Mouse (Mus musculus): ENCODE results near the gene Olfr56. TPM values are rescaled to one million over a fixed set of nuclear protein-coding genes. Genes with fewer than 3 reads are reported as not detected.

Olfr56 gene
- polyA plus RNA-seq, 1 experiment from 2014 or later, result not detected

DNA sequence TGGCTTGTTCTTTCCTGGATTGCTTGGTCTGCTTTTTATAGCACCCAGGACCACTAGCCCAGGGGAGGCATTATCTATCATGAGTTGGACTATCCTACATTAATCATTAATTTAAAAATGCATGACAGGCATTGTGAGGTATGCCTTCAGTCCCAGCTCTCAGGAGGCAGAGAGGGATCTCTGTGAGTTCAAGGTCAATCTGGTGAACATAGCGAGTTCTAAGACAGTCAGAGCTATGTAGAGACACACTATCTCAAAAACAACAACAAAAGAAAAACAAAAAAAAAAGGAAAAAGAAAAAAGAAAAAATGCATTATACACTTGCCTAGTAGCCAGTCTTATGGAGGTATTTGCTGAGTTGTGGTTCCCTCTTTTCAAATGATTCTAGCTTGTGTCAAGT is 105.7 kb downstream of the Olfr56 start:
- Histone ChIP-seq H3K9ac (no peak overlapping the region), H3K27me3 (no peaks in the 10 kb centered on the region), H3K4me1 (peaks cover 8% of the 10 kb centered on the region; the same call in 1 of the 2 replicates), H3K36me3 (no peaks in the 10 kb centered on the region), H3K27ac (replicated peaks) (no peak overlapping the region), H3K4me2 (replicated peaks) (no peak overlapping the region), H3K4me3 (replicated peaks) (no peak overlapping the region), H3K9me3 (replicated peaks) (no peaks in the 10 kb centered on the region)
- 70% methylated on average over 1 of the region's 1 CpGs for WGBS
- ATAC-seq (ENCODE audit: insufficient number of reproducible peaks, low FRiP score, low TSS enrichment, low read depth), result no peak

DNA sequence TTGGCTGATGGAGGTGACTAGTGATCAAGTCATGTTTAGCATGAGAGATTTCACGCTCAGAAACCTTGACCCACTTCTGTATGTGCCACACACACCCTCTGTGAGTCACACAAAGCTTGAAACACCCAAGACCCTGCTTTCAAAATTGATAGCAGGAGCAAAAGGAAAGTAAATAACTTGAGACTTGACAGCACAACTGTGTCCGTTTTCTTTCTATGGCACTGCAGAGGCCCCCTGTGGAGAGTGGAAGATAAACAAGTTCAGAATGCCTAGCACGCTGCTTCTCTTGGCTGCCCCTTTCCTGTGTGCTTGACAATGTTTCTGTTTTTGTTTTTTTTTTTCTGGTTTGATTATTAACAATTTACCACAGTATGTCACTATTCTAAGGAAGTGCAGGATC is 106.2 kb downstream of the Olfr56 start:
- 42% methylated on average over 3 of the region's 3 CpGs for WGBS
- H3K4me1 ChIP-seq, result peaks cover 8% of the 10 kb centered on the region; the same call in 1 of the 2 replicates
- H3K9ac ChIP-seq, result no peak overlapping the region
- ATAC-seq (ENCODE audit: insufficient number of reproducible peaks, low FRiP score, low TSS enrichment, low read depth), result no peak
- no peak overlapping the region for H3K4me3 ChIP-seq (replicated peaks)
- H3K27me3 ChIP-seq, result no peaks in the 10 kb centered on the region
- no peaks in the 10 kb centered on the region for H3K36me3 ChIP-seq
- no peaks in the 10 kb centered on the region for H3K9me3 ChIP-seq (replicated peaks)
- H3K27ac ChIP-seq (replicated peaks), result no peak overlapping the region
- H3K4me2 ChIP-seq (replicated peaks), result no peak overlapping the region

DNA sequence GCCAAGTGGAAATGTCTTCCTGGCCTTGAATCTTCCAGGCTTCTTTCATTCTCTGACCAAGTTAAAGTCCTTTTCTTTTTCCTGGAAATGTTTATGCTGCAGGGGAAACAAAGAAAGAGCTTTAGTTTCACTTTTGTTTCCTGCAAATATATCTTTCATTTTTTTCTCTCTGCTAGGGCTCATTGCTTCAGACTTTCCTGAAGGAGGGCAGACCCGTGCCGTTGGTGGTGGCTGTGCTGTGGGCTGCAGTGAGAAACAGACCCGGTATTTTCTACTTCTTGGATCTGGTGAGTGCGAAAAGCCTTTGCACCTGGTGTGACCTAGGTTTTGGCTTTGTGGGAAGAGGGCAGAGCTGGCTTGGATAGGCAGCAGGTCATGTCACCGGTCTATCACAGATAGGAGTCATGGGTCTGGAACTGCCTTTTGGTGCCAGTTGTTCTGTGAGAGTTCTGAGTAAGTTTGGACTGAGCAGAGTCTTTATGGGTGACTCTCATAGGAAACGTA is 108.2 kb downstream of the Olfr56 start:
- Histone ChIP-seq H3K4me1 (peaks cover 8% of the 10 kb centered on the region; the same call in 1 of the 2 replicates), H3K9me3 (replicated peaks) (no peaks in the 10 kb centered on the region), H3K27me3 (no peaks in the 10 kb centered on the region), H3K9ac (no peak overlapping the region), H3K27ac (replicated peaks) (no peak overlapping the region), H3K4me2 (replicated peaks) (no peak overlapping the region), H3K4me3 (replicated peaks) (no peak overlapping the region), H3K36me3 (no peaks in the 10 kb centered on the region)
- WGBS, result 75% methylated on average over 6 of the region's 6 CpGs
- no peak for ATAC-seq (ENCODE audit: insufficient number of reproducible peaks, low FRiP score, low TSS enrichment, low read depth)

DNA sequence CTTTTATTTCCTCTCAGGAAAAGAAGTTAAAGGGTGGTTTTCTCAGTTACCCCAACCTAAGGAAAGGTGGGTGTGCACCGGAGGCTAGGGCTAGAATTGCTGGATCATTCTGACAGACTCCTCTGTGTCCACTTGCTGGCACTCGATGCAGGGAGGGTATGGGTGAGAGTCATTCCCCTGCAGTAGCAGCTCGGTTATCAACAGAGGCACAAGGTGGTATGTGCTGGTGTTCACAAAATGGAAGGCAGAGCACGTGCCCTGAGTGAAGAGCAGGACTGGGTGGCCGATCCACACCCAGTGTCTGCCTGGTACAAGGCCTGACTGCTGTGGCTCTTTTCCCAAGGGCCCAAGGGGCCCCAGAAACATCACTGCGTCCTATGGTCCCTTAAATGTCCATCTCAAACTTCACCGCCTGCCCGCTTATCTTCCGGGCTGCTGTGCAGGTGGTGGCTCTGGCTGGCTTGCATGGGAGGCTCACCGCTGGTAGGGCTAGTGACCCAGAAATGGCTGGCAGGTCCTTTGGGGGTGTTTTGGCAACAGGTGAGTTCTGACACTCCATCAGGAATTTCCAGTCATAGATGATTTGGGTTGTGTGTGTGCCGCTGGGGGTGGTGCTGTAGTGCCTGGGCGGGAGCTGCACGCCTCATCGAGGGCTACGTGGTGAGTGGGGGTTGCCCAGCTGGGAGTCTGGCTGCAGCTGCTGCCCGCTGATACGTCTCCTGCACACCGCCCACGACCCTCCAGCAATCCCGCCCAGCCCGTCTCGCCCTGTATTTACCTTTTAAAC is 109.3 kb downstream of the Olfr56 start:
- Histone ChIP-seq H3K27me3 (no peaks in the 10 kb centered on the region), H3K4me2 (replicated peaks) (peak overlapping the region; percentile 36), H3K27ac (replicated peaks) (no peak overlapping the region), H3K36me3 (no peaks in the 10 kb centered on the region), H3K9me3 (replicated peaks) (no peaks in the 10 kb centered on the region), H3K4me1 (peaks cover 8% of the 10 kb centered on the region; the same call in 1 of the 2 replicates), H3K9ac (no peak overlapping the region), H3K4me3 (replicated peaks) (0 out of 2 replicates have a peak overlapping the region, but pooled peaks have one; percentile 2)
- 28% methylated on average over 22 of the region's 22 CpGs for WGBS
- peak; percentile 54; the same call in 1 of the 2 replicates for ATAC-seq (ENCODE audit: insufficient number of reproducible peaks, low FRiP score, low TSS enrichment, low read depth)

DNA sequence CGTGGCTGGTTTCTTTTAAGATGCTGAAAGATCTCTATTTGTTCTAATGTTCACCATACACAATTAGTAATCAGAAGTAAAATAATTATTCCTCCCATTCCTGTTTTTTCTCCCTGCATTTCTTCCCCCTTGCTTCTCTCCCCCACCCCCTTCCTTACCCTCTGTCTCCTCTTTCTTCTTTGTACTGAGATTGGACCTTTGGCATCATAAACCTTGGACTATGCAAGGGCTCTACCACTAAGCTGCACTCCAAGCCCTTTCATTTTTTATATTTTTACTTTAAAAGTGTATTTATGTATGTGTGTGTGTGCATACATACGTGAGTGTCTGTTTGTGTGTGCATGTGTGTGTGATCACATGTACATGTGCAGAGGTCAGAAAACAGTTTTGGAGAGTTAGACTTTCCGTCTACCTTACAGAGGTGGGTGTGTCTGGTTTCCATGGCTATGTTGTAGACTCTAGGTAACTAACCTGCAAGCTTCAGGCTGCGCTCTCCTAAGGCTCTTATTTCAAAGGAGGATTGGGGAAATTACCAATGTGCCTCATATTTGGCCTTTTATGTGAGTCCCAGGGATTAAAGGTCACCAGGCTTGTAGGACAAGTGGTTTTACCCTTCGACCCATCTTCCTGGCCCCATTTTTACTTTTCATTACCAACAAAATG is 110.4 kb downstream of the Olfr56 start:
- Histone ChIP-seq H3K27ac (replicated peaks) (no peak overlapping the region), H3K27me3 (no peaks in the 10 kb centered on the region), H3K36me3 (no peaks in the 10 kb centered on the region), H3K4me1 (peaks cover 8% of the 10 kb centered on the region; the same call in 1 of the 2 replicates), H3K4me2 (replicated peaks) (no peak overlapping the region), H3K9ac (no peak overlapping the region), H3K9me3 (replicated peaks) (no peaks in the 10 kb centered on the region), H3K4me3 (replicated peaks) (no peak overlapping the region)
- 76% methylated on average over 5 of the region's 5 CpGs for WGBS
- ATAC-seq (ENCODE audit: insufficient number of reproducible peaks, low FRiP score, low TSS enrichment, low read depth), result no peak

DNA sequence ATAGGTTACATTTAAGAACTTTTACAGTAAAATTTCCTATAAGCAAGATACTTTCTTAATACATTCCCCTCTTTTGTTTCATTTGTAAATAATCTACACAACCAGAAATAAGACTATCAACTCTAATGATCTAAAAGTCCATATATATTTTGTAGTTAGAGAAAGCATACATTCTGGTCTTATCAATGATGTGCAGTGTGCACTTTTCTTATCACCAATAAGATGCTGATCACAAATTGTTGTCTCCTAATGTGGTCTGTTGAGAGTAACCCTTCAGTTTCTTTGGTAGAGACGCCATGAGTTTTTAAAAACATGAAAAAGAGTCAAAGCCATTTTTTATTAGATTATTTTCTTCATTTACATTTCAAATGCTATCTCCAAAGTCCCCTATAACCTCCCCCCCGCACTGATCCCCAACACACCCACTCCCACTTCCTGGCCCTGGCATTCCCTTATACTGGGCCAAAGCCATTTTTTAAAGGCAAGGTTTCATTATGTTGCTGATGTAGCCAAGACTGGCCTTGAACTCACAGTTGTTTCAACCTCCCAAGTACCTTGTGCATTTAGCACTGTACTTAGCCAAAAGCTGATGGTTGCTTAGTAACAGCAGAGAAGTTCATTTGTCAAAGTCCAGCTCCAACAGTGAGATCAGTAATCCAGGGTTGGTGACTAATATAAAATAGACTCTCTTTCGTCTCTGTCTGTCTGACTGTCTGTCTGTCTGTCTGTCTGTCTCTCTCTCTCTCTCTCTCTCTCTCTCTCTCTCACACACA is 111.2 kb downstream of the Olfr56 start:
- Histone ChIP-seq H3K27me3 (no peaks in the 10 kb centered on the region), H3K27ac (replicated peaks) (no peak overlapping the region), H3K4me3 (replicated peaks) (no peak overlapping the region), H3K9ac (no peak overlapping the region), H3K9me3 (replicated peaks) (no peaks in the 10 kb centered on the region), H3K36me3 (no peaks in the 10 kb centered on the region), H3K4me2 (replicated peaks) (no peak overlapping the region), H3K4me1 (peaks cover 8% of the 10 kb centered on the region; the same call in 1 of the 2 replicates)
- 75% methylated on average over 3 of the region's 3 CpGs for WGBS
- no peak for ATAC-seq (ENCODE audit: insufficient number of reproducible peaks, low FRiP score, low TSS enrichment, low read depth)

DNA sequence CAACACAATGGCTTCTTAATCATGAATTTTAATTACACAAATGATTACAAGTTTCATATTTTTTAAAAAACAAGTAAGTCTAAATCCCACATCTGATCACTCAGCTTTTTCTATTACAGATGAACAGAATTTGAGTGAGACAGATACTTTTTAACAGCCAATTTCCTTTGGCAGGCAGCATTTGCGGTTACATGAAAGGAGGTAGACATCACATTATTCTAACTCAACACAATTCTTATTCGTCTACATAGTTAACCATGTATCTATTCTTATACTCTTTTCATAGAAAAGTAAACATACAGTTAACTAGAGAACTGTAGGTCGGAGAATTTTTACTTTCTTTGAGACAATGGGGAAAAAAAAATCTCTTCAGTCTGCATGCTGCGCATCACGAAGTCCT is 111.9 kb downstream of the Olfr56 start:
- no peak overlapping the region for H3K4me2 ChIP-seq (replicated peaks)
- no peaks in the 10 kb centered on the region for H3K36me3 ChIP-seq

DNA sequence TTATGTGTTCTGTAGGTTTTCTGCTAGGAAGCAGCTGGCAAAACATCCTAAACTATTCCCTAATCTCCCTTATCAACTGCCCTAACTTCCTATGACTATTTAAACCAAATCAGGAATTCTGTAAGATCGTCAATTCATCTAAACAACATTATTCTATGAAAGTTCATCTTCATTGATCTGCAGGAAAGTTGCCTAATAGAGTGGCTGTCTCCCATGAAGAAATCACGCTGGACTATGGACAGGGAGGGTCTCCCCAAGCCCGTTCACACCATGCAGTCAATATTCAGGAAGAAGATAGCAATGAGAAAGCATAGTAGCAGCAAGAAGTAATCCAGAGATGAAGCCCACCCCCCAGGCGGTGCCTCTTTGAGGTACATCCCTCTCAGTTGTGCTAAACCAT is 112.5 kb downstream of the Olfr56 start:
- Histone ChIP-seq H3K4me2 (replicated peaks) (no peak overlapping the region), H3K4me1 (peaks cover 8% of the 10 kb centered on the region; the same call in 1 of the 2 replicates), H3K36me3 (no peaks in the 10 kb centered on the region), H3K9ac (no peak overlapping the region), H3K27ac (replicated peaks) (no peak overlapping the region), H3K4me3 (replicated peaks) (no peak overlapping the region), H3K27me3 (no peaks in the 10 kb centered on the region), H3K9me3 (replicated peaks) (no peaks in the 10 kb centered on the region)
- 71% methylated on average over 4 of the region's 4 CpGs for WGBS
- ATAC-seq (ENCODE audit: insufficient number of reproducible peaks, low FRiP score, low TSS enrichment, low read depth), result no peak

More for the DNA sequence above, 111.9 kb downstream of the Olfr56 start:
- H3K27ac ChIP-seq (replicated peaks), result no peak overlapping the region
- ATAC-seq (ENCODE audit: insufficient number of reproducible peaks, low FRiP score, low TSS enrichment, low read depth), result no peak
- 84% methylated on average over 5 of the region's 5 CpGs for whole genome bisulfite sequencing
- no peak overlapping the region for H3K4me3 ChIP-seq (replicated peaks)
- no peaks in the 10 kb centered on the region for H3K9me3 ChIP-seq (replicated peaks)
- H3K27me3 ChIP-seq, result no peaks in the 10 kb centered on the region
- peaks cover 8% of the 10 kb centered on the region; the same call in 1 of the 2 replicates for H3K4me1 ChIP-seq
- no peak overlapping the region for H3K9ac ChIP-seq

DNA sequence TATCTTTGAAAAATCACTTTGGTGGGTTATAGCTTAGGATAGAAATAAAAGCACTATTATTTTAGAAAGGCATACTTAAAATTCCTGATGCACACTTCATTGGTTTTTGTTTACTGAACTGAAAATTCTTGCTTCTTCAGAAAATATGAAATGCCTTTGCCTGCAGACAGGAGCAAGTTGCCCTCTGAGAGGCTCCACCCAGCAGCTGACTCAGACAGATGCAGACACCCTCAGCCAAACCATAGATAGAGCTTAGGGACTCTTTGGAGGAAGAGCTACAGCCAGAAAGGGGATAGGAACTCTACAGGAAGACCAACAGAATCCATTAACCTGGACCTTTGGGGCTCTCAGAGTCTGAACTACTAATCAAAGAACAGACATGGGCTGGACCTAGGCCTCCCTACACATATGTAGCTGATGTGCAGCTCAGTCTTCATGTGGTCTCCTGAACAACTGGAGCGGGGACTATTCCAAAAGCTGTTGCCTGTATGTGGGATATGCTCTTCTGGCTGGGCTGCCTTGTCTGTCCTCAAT is 113.4 kb downstream of the Olfr56 start:
- Histone ChIP-seq H3K27ac (replicated peaks) (no peak overlapping the region), H3K27me3 (no peaks in the 10 kb centered on the region), H3K9ac (no peak overlapping the region), H3K4me2 (replicated peaks) (no peak overlapping the region), H3K9me3 (replicated peaks) (no peaks in the 10 kb centered on the region), H3K36me3 (no peaks in the 10 kb centered on the region), H3K4me1 (peaks cover 8% of the 10 kb centered on the region; the same call in 1 of the 2 replicates), H3K4me3 (replicated peaks) (no peak overlapping the region)
- no peak for ATAC-seq (ENCODE audit: insufficient number of reproducible peaks, low FRiP score, low TSS enrichment, low read depth)
- 94% methylated on average over 1 of the region's 1 CpGs for WGBS

DNA sequence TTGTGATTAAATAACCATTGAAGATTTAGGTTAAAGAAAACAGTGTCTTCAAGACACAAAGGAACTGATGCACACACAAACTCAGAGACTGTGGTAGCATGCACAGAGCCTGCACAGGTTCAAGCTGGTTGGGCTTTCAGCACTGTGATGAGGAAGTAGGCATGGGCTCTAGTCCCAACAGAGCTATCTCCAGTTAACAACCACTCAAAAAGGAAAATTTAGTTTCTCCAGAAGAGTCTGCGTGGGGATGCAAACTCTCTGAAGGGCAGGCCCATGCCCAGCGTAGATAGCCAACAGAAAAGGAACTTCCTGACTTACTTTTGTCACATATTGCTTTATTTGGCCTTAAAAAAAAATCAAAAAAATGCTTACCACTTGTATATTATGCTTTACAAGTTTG is 114.1 kb downstream of the Olfr56 start:
- Histone ChIP-seq H3K36me3 (no peaks in the 10 kb centered on the region), H3K9ac (no peak overlapping the region), H3K27me3 (no peaks in the 10 kb centered on the region), H3K9me3 (replicated peaks) (no peaks in the 10 kb centered on the region), H3K27ac (replicated peaks) (no peak overlapping the region), H3K4me3 (replicated peaks) (no peak overlapping the region), H3K4me2 (replicated peaks) (no peak overlapping the region), H3K4me1 (peaks cover 7% of the 10 kb centered on the region; the same call in 1 of the 2 replicates)
- ATAC-seq (ENCODE audit: insufficient number of reproducible peaks, low FRiP score, low TSS enrichment, low read depth), result no peak
- WGBS, result 80% methylated on average over 2 of the region's 2 CpGs
